Mouse (Mus musculus): ENCODE data around the gene Cer1.

- TF ChIP-seq CTCF (IDR thresholded peaks at IDR 0.05; ENCODE audit: control insufficient read depth, insufficient read depth, low read length) (no peak), POLR2A (IDR thresholded peaks at IDR 0.05; ENCODE audit: borderline replicate concordance, control insufficient read depth, low read depth, low read length) (no peak)
Observed at GRCm38 (mm10) chr4:82930079-82930478, 45.1 kb upstream of the Cer1 start.

Measured in bone marrow, adult 2 months (tissue).